Mouse (Mus musculus): ENCODE data around the gene Serpinb6c.

DNA sequence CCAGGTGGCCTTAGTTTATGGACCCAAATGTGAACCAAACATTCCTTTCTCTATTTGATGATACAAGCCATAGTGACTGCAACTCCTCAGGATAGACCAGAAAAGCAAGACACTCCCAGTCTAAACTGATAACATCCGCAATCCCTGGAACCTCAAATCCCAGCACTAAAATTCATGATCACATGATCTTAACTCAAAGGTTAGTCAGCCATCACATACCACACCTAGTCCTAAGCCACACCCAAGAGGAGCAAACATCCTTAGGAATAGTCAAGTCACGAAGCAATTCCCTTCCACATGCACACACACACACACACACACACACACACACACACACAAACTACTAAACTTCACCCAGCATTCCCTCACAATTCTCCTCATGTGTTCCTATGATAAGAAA is 2.2 kb downstream of the Serpinb6c start:
- TF ChIP-seq CTCF (IDR thresholded peaks at IDR 0.05; ENCODE audit: borderline replicate concordance, insufficient read depth, low read depth, low read length) = no peak
- TF ChIP-seq POLR2A (IDR thresholded peaks at IDR 0.05; ENCODE audit: borderline replicate concordance, insufficient read depth, low read length) = no peak
